Mouse (Mus musculus): ENCODE measurements around the gene Igsf3.
"Not testable (repeated sequence)": the region's sequence is repeated elsewhere in the genome, so short reads cannot be mapped to it uniquely, and the experiment has no call there.

Igsf3 gene

GRCm38 (mm10) chr3:101404620-101405415 is 27.9 kb downstream of the Igsf3 start:
- DNase-seq (ENCODE audit: low spot score in 2 of 2) = peak in 1 of 2 experiments; percentile 73

- peak in 1 of 2 experiments; percentile 58 for DNase-seq (ENCODE audit: low spot score in 2 of 2)
Observed at GRCm38 (mm10) chr3:101405495-101405894, 28.6 kb downstream of the Igsf3 start.

- no peak for DNase-seq (ENCODE audit: low spot score in 2 of 2)
Observed at GRCm38 (mm10) chr3:101406097-101406496, 29.2 kb downstream of the Igsf3 start.

- DNase-seq (ENCODE audit: low spot score in 2 of 2) = no peak
Observed at GRCm38 (mm10) chr3:101407568-101407967, 30.7 kb downstream of the Igsf3 start.

GRCm38 (mm10) chr3:101408953-101409750 is 32.3 kb downstream of the Igsf3 start:
- DNase-seq (ENCODE audit: low spot score in 2 of 2) = no peak

- DNase-seq (ENCODE audit: low spot score in 2 of 2) = no peak
Observed at GRCm38 (mm10) chr3:101410202-101410601, 33.3 kb downstream of the Igsf3 start.

GRCm38 (mm10) chr3:101410745-101411144 is 33.9 kb downstream of the Igsf3 start:
- no peak for DNase-seq (ENCODE audit: low spot score in 2 of 2)

GRCm38 (mm10) chr3:101411626-101412025 is 34.7 kb downstream of the Igsf3 start:
- no peak for DNase-seq (ENCODE audit: low spot score in 2 of 2)

- no peak for DNase-seq (ENCODE audit: low spot score in 2 of 2)
Observed at GRCm38 (mm10) chr3:101412115-101412514, 35.2 kb downstream of the Igsf3 start.

GRCm38 (mm10) chr3:101413013-101413412 is 36.1 kb downstream of the Igsf3 start:
- not testable (repeated sequence) for DNase-seq (ENCODE audit: low spot score in 2 of 2)

GRCm38 (mm10) chr3:101418740-101419652 is 42.1 kb downstream of the Igsf3 start:
- DNase-seq (ENCODE audit: low spot score in 2 of 2) = no peak

GRCm38 (mm10) chr3:101419653-101419994 is 42.7 kb downstream of the Igsf3 start:
- DNase-seq (ENCODE audit: low spot score in 2 of 2) = no peak

GRCm38 (mm10) chr3:101423188-101423587 is 46.3 kb downstream of the Igsf3 start:
- DNase-seq (ENCODE audit: low spot score in 2 of 2) = no peak

GRCm38 (mm10) chr3:101424295-101424885 is 47.5 kb downstream of the Igsf3 start:
- DNase-seq (ENCODE audit: low spot score in 2 of 2) = no peak

- DNase-seq (ENCODE audit: low spot score in 2 of 2) = no peak
Observed at GRCm38 (mm10) chr3:101429982-101430754, 53.3 kb downstream of the Igsf3 start.

GRCm38 (mm10) chr3:101430755-101431115 is 53.9 kb downstream of the Igsf3 start:
- DNase-seq (ENCODE audit: low spot score in 2 of 2) = no peak

- no peak for DNase-seq (ENCODE audit: low spot score in 2 of 2)
Observed at GRCm38 (mm10) chr3:101435672-101436071, 58.8 kb downstream of the Igsf3 start.

GRCm38 (mm10) chr3:101436469-101436868 is 59.6 kb downstream of the Igsf3 start:
- no peak for DNase-seq (ENCODE audit: low spot score in 2 of 2)

- DNase-seq (ENCODE audit: low spot score in 2 of 2) = no peak
Observed at GRCm38 (mm10) chr3:101437021-101437563, 60.2 kb downstream of the Igsf3 start.

- no peak for DNase-seq (ENCODE audit: low spot score in 2 of 2)
Observed at GRCm38 (mm10) chr3:101443265-101443881, 66.5 kb downstream of the Igsf3 start.
